Mouse (Mus musculus): Measurements from ENCODE around the gene Gm49336. TPM values are rescaled to one million over a fixed set of nuclear protein-coding genes. Genes with fewer than 3 reads are reported as not detected.

Gm49336 gene
- polyA plus RNA-seq (2011; ENCODE audit: insufficient read depth, insufficient read length, low read depth, missing spikeins) = 85.2 and 91.3 TPM in 2 replicates

- no peaks in the 10 kb centered on the region for H3K4me1 ChIP-seq (ENCODE audit: control insufficient read depth, insufficient read depth, low read length)
- H3K27me3 ChIP-seq (ENCODE audit: control insufficient read depth, insufficient read depth, low read length, poor library complexity, severe bottlenecking) = no peaks in the 10 kb centered on the region
- peaks cover 3% of the 10 kb centered on the region; the same call in 1 of the 2 replicates for H3K36me3 ChIP-seq (ENCODE audit: control insufficient read depth, insufficient read depth, low read length, poor library complexity, severe bottlenecking)
- no peaks in the 10 kb centered on the region for H3K9me3 ChIP-seq (replicated peaks; ENCODE audit: control insufficient read depth, insufficient read depth, low read length, poor library complexity, severe bottlenecking)
- peak within 1 kb of the TSS; percentile 87 for H3K4me3 ChIP-seq (ENCODE audit: low read depth, low read length)
- peak within 1 kb of the TSS; percentile 64 for H3K27ac ChIP-seq (ENCODE audit: insufficient read depth, low read length)
- TF ChIP-seq CTCF (IDR thresholded peaks at IDR 0.05; ENCODE audit: low read depth, low read length) (no peak), POLR2A (IDR thresholded peaks at IDR 0.05; ENCODE audit: insufficient read depth, low read length) (peak; percentile 50)
- H3K9ac ChIP-seq (ENCODE audit: low read depth, poor library complexity, severe bottlenecking) = peak within 1 kb of the TSS; percentile 87
Observed at GRCm38 (mm10) chr14:60251281-60252003, at the start of gene Gm49336, which contains the start of gene Nupl1. Gene Gm49336 (minus strand): TSS chr14:60251507. Gene Nupl1 (minus strand): TSS chr14:60251431.

- no peak overlapping the region for H3K27ac ChIP-seq (ENCODE audit: insufficient read depth, low read length)
Observed at GRCm38 (mm10) chr14:60301024-60301423, 49.7 kb upstream of the Gm49336 start.

GRCm38 (mm10) chr14:60300224-60300991 is 49.1 kb upstream of the Gm49336 start:
- Histone ChIP-seq H3K9me3 (replicated peaks; ENCODE audit: control insufficient read depth, insufficient read depth, low read length, poor library complexity, severe bottlenecking) (no peaks in the 10 kb centered on the region), H3K27me3 (ENCODE audit: control insufficient read depth, insufficient read depth, low read length, poor library complexity, severe bottlenecking) (no peaks in the 10 kb centered on the region), H3K4me1 (ENCODE audit: control insufficient read depth, insufficient read depth, low read length) (no peaks in the 10 kb centered on the region), H3K4me3 (ENCODE audit: low read depth, low read length) (no peak overlapping the region), H3K36me3 (ENCODE audit: control insufficient read depth, insufficient read depth, low read length, poor library complexity, severe bottlenecking) (no peaks in the 10 kb centered on the region; the same call in 1 of the 2 replicates), H3K9ac (ENCODE audit: low read depth, poor library complexity, severe bottlenecking) (no peak overlapping the region), H3K27ac (ENCODE audit: insufficient read depth, low read length) (no peak overlapping the region)
- TF ChIP-seq EP300 (IDR thresholded peaks at IDR 0.05; ENCODE audit: insufficient read depth, low read depth, low read length) (no peak), CTCF (IDR thresholded peaks at IDR 0.05; ENCODE audit: low read depth, low read length) (peak; percentile 22), POLR2A (IDR thresholded peaks at IDR 0.05; ENCODE audit: insufficient read depth, low read length) (no peak)

More at GRCm38 (mm10) chr14:60301024-60301423, 49.7 kb upstream of the Gm49336 start:
- TF ChIP-seq POLR2A (IDR thresholded peaks at IDR 0.05; ENCODE audit: insufficient read depth, low read length) (no peak), EP300 (IDR thresholded peaks at IDR 0.05; ENCODE audit: insufficient read depth, low read depth, low read length) (no peak), CTCF (IDR thresholded peaks at IDR 0.05; ENCODE audit: low read depth, low read length) (no peak)
- no peaks in the 10 kb centered on the region for H3K4me1 ChIP-seq (ENCODE audit: control insufficient read depth, insufficient read depth, low read length)
- no peak overlapping the region for H3K9ac ChIP-seq (ENCODE audit: low read depth, poor library complexity, severe bottlenecking)
- H3K27me3 ChIP-seq (ENCODE audit: control insufficient read depth, insufficient read depth, low read length, poor library complexity, severe bottlenecking) = no peaks in the 10 kb centered on the region
- no peak overlapping the region for H3K4me3 ChIP-seq (ENCODE audit: low read depth, low read length)
- no peaks in the 10 kb centered on the region for H3K9me3 ChIP-seq (replicated peaks; ENCODE audit: control insufficient read depth, insufficient read depth, low read length, poor library complexity, severe bottlenecking)
- H3K36me3 ChIP-seq (ENCODE audit: control insufficient read depth, insufficient read depth, low read length, poor library complexity, severe bottlenecking) = no peaks in the 10 kb centered on the region; the same call in 1 of the 2 replicates

- H3K27ac ChIP-seq (ENCODE audit: insufficient read depth, low read length) = no peak overlapping the region
- H3K9me3 ChIP-seq (replicated peaks; ENCODE audit: control insufficient read depth, insufficient read depth, low read length, poor library complexity, severe bottlenecking) = no peaks in the 10 kb centered on the region
- no peaks in the 10 kb centered on the region for H3K36me3 ChIP-seq (ENCODE audit: control insufficient read depth, insufficient read depth, low read length, poor library complexity, severe bottlenecking)
- H3K4me1 ChIP-seq (ENCODE audit: control insufficient read depth, insufficient read depth, low read length) = no peaks in the 10 kb centered on the region
- H3K9ac ChIP-seq (ENCODE audit: low read depth, poor library complexity, severe bottlenecking) = no peak overlapping the region
- TF ChIP-seq POLR2A (IDR thresholded peaks at IDR 0.05; ENCODE audit: insufficient read depth, low read length) = no peak
- TF ChIP-seq EP300 (IDR thresholded peaks at IDR 0.05; ENCODE audit: insufficient read depth, low read depth, low read length) = no peak
- H3K27me3 ChIP-seq (ENCODE audit: control insufficient read depth, insufficient read depth, low read length, poor library complexity, severe bottlenecking) = no peaks in the 10 kb centered on the region
- no peak overlapping the region for H3K4me3 ChIP-seq (ENCODE audit: low read depth, low read length)
Observed at GRCm38 (mm10) chr14:60295531-60295930, 44.2 kb upstream of the Gm49336 start.

- H3K9me3 ChIP-seq (replicated peaks; ENCODE audit: control insufficient read depth, insufficient read depth, low read length, poor library complexity, severe bottlenecking) = no peaks in the 10 kb centered on the region
- H3K9ac ChIP-seq (ENCODE audit: low read depth, poor library complexity, severe bottlenecking) = no peak overlapping the region
- H3K4me3 ChIP-seq (ENCODE audit: low read depth, low read length) = no peak overlapping the region
- no peaks in the 10 kb centered on the region for H3K27me3 ChIP-seq (ENCODE audit: control insufficient read depth, insufficient read depth, low read length, poor library complexity, severe bottlenecking)
- H3K36me3 ChIP-seq (ENCODE audit: control insufficient read depth, insufficient read depth, low read length, poor library complexity, severe bottlenecking) = no peaks in the 10 kb centered on the region
- H3K4me1 ChIP-seq (ENCODE audit: control insufficient read depth, insufficient read depth, low read length) = no peaks in the 10 kb centered on the region
- TF ChIP-seq EP300 (IDR thresholded peaks at IDR 0.05; ENCODE audit: insufficient read depth, low read depth, low read length) (no peak), CTCF (IDR thresholded peaks at IDR 0.05; ENCODE audit: low read depth, low read length) (no peak), POLR2A (IDR thresholded peaks at IDR 0.05; ENCODE audit: insufficient read depth, low read length) (no peak)
- H3K27ac ChIP-seq (ENCODE audit: insufficient read depth, low read length) = no peak overlapping the region
Observed at GRCm38 (mm10) chr14:60290363-60290762, 39.1 kb upstream of the Gm49336 start.

Measured in ES-Bruce4 (cell line).